Mouse (Mus musculus) cerebellum, adult 11 months (tissue): ENCODE measurements around the gene Pfkfb3.

Source experiments
- DNase-seq: peaks from one replicate; pipeline ENCODE4 v3.0.0; 2022

Gene Pfkfb3

GRCm38 (mm10) chr2:11425421-11426131 is 128.3 kb downstream of the Pfkfb3 start:
- DNase-seq = no peak

- no peak for DNase-seq
Measured at GRCm38 (mm10) chr2:11424252-11424651, 129.6 kb downstream of the Pfkfb3 start.

GRCm38 (mm10) chr2:11423421-11423820 is 130.5 kb downstream of the Pfkfb3 start:
- no peak for DNase-seq

GRCm38 (mm10) chr2:11422384-11422783 is 131.5 kb downstream of the Pfkfb3 start:
- no peak for DNase-seq
